Mouse (Mus musculus) erythroblast, adult 5-6 weeks (primary cell): ENCODE data around the gene Ocel1. TPM values are rescaled to one million over a fixed set of nuclear protein-coding genes. Genes with fewer than 3 reads are reported as not detected.
"Not testable (repeated sequence)": the region's sequence is repeated elsewhere in the genome, so short reads cannot be mapped to it uniquely, and the experiment has no call there.

Experiments
- ATAC-seq: replicated peaks from 2 replicates; pipeline ENCODE4 v1.8.0; 2016; ENCODE audit warnings: moderate number of reproducible peaks, mild to moderate bottlenecking, moderate TSS enrichment, inconsistent platforms; ENCODE audit not compliant: poor library complexity, low FRiP score, severe bottlenecking
- total RNA-seq, 2 experiments: library from RNA; stranded (forward) in 1 of 2; stranded (reverse) in 1 of 2; fragments of 150-400 nt in 1 of 2; fragments of 200-764, 138-1000 nt in 1 of 2; gene quantifications; 2 replicates each; pipeline versions ENCODE4 v1.2.3 to v1.2.4; 2015 to 2017; ENCODE audit warnings: low replicate concordance in 2 of 2

Ocel1 gene
- total RNA-seq (2015; ENCODE audit: low replicate concordance): 2.1 and 4.0 TPM in 2 replicates
- total RNA-seq (2017; ENCODE audit: low replicate concordance): 2.6 and 3.2 TPM in 2 replicates

DNA sequence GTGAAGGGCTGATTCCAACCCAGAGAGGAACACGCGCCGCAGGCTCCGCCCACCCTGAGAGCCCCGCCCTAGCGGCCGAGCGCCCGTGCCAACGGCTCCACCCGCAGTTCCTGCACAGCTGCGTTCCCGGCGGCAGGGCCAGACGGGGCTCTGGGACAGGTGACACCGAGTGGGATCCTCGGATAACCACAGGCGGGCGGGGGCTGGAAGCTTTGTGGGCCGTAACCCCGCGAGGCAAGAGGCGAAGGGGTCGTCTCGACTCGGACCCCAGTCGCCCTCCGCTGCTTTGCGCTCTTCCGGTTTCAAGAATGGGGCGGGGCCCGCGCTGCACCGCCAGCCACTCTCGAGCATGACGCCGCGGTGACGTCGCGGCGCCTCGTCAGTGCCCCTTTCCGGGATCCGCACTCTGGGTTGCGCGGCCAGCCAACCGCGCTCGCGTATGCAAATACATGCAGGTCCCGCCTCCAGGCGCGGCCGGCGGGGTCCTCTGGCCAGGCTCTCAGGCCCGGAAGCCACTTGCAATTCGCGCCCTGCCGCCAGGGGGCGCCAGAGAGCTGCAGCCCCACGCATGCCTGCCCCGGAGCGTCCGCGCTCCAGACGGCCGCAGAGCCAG lies at the start of gene Ocel1:
TSS of gene Ocel1 (plus strand) at position 63 of the 613 bp plus-strand sequence.
- peak; percentile 84 for ATAC-seq

GRCm38 (mm10) chr8:71322939-71323338 lies 48.2 kb upstream of the Ocel1 start:
- no peak for ATAC-seq

DNA sequence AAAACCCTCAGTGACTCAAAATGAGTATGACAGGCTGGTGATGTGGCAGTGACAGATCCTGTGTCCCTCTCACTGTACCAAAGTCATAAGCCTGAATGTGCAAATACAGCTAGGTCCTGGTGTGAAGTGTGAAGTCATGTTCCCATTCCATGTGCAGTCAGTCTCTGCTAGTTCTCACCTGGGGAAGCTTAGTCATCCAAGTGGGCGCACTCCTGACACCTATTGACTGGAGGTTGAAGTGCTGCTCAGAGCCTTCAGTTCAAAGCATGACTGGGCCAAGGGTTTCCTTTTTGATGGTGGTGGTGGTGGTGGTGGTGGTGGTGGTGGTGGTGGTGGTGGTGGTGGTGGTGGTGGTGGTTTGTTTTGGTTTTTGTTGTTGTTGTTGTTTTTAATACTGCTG lies 46.2 kb upstream of the Ocel1 start:
- peak; percentile 62 for ATAC-seq

GRCm38 (mm10) chr8:71337834-71338233 lies 33.3 kb upstream of the Ocel1 start:
- ATAC-seq: not testable (repeated sequence)

- ATAC-seq: no peak
Measured at GRCm38 (mm10) chr8:71340625-71341024, 30.5 kb upstream of the Ocel1 start.

GRCm38 (mm10) chr8:71346581-71346980 lies 24.5 kb upstream of the Ocel1 start:
- no peak for ATAC-seq

GRCm38 (mm10) chr8:71351117-71351516 lies 20.0 kb upstream of the Ocel1 start:
- no peak for ATAC-seq

GRCm38 (mm10) chr8:71351520-71351919 lies 19.6 kb upstream of the Ocel1 start:
- no peak for ATAC-seq

DNA sequence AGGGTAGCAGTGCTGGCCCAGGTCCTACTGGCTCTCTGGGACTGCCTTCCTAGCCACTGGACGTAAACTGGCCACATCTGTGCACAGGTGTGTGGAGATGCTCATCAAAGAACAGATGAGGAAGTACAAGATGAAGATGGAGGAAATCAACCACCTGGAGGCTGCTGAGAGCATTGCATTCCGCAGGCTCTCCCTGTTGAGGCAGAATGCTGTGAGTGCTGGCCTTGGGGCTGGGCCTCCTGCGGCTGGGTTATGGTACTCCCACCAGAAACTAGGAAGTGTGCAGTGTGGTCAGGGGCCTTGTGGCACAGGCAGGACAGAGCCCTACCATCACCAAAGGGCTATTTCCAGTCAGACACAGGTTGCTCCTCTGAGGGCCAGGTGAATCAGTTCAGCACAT lies 13.1 kb upstream of the Ocel1 start:
- no peak for ATAC-seq

DNA sequence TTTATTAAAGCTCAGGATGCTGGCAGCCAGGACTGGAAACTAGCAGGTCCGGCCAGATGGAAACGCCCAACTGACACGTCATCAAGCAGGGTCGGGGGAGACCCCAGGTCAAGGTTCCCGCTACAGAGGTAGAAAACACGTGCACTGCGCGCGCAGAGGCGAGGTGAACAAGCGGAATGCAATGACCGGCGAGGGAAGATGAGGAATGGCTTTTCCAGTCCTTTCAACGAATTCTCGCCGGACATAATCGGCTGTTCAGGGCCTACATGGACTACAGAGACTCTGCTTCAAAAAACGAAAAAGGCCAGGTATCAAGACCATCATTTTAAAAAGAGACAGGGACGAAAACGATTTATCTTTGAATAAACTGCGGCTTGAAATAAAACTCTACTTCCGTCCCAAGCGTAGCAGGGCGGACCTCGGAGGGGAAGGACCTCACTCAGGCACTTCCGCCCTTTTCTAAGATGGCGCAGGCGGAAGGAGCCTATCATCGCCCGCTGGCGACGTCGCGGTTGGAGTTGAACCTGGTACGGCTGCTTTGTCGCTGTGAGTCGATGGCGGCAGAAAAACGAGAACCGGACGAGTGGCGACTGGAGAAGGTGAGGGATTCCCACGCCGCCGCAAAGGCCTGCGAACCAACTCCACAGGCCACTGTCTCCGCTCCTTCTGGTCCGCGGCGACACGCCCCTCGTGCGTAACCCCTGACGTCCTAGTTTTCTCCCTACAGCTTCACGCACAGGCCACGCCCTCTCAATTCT lies 4.1 kb upstream of the Ocel1 start, which contains the start of gene Use1:
TSS of gene Use1 (plus strand) at position 78 of the 758 bp plus-strand sequence.
- peak; percentile 82 for ATAC-seq

GRCm38 (mm10) chr8:71367529-71368176 lies 3.4 kb upstream of the Ocel1 start:
- no peak for ATAC-seq

DNA sequence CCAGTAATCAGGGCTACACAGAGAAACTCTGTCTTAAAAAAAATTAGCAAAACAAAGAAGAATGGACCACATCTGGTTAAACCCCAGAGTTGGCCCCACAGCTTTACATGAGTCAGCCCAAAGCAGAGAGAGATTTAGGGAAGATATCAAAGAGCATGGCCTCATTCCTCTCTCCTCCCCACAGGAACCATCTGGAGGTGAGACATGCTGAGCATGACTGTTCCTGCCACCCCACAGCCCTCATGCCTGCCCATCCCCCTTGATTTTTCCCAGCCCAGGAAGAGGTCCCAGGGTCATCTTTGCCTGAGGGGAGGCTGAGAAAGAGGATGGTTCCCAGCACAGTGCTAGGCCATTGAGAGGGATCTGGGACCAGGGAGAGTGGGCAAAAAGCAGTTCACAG lies 2.7 kb upstream of the Ocel1 start:
- ATAC-seq: no peak

GRCm38 (mm10) chr8:71369040-71369718 lies 1.9 kb upstream of the Ocel1 start:
- ATAC-seq: no peak

DNA sequence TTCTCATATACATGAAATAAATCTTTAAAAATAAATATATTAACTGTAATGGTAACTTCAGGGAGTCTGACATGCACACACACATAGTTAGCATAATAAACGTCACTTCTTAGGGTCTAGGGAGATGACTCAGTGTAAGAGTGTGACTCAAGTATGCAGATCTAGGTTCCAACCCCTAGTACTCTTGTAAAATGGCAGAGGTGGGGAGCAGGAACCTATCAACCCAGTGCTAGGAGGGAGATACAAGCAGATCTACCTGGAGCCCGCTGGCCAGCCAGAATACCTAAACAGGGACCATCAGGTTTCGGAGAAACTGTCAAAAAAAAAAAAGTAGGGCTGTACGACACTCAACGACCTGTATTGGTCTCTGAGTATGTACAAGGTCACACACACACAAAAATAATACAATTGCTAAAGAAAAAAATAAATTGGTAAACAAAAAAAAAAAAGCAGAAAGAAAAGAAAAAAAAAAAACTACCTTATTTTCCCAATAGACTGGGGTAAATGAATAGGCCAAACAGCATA lies 325 bp upstream of the Ocel1 start:
- no peak for ATAC-seq

DNA sequence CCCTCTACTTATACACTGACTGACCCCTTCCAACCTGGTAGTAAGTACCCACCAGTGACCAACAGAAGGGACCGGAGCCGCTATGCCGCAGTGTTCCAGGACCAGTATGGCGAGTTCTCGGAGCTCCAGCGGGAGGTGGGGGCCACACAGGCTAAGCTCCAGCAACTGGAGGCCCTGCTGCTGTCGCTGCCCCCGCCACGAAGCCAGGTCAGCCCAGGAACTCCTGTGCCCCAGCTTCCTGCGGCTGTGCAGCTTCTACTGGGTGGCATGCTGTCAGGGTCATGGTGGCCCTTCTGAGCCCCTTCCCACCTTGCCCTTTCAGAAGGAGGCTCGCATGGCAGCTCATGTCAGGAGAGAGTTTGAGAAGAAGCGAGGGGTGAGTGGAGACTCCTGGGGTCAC lies 1.3 kb downstream of the Ocel1 start:
- no peak for ATAC-seq

GRCm38 (mm10) chr8:71373000-71373399 lies 1.9 kb downstream of the Ocel1 start:
- ATAC-seq: no peak

DNA sequence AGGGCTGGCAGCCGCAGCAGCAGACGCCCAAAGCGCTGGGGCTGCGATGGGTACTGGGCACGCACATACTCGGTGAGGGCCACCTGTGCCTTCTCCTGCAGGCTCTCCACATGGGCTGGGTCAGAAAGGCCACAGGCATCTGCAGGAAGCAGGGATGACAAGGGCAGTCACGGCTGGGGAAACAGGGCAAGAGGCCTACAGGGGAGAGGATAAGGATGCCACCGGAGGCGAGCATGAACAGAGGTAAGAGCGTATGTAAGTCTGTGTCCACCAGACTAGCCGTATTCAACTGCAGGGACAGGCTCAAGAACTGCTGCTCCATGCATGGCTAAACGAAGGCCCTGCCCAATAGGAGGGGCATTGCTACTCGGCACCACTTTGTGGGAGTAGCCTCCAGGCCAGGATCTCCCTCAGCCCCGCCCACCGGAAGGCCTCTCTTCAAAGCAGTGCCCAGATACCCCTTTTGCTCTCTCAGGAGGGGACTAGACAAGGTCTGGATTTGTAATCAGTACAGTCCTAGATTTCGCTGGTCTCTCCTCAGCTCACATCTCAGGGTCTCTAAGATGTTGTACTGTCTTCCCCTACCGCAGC lies 3.6 kb downstream of the Ocel1 start:
- no peak for ATAC-seq

DNA sequence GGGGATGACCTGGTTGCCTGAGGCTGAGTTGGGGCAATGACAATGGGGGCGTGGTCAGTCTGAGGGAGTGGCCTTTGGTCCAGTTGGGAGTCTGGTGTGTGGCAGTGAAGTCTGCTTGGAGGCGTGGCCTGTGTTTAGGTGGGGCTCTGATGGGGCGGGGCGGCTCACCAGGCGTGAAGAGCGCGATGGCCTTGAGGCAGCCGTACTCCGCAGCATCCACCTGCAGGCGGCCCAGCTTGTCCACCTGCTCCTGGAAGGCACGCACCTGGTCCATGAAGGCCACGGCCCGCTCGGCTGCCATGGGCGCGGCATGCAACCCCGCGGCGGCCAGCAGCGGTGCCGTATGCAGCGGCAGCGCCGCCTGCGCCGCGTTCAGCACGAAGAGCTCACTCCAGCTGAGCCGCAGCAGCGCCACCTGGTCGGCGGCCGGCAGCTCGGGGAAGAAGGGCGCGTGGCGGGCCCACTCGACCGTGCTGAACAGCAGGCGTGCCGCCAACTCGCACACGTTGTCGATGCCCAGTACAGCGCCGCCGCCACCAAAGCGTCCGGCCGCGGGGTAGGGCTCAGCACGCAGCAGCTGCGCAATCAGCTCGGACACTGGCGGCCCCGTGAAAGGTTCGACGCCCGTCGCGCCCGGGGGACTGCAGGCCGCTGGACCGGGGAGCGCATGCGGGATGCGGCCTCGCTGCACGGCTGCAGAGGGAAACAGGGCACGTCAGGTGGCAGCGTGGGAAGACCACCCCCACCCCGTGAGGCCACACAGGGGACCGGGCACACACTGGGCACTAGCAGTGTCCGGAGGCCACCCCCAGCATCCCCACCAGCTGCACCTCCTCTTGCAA lies 4.7 kb downstream of the Ocel1 start:
- no peak for ATAC-seq
